Mouse (Mus musculus) kidney, adult 11 months (tissue): ENCODE results near the gene AB124611.
"Not testable (repeated sequence)": the region's sequence is repeated elsewhere in the genome, so short reads cannot be mapped to it uniquely, and the experiment has no call there.

Experiments used
- DNase-seq: peaks from one replicate; pipeline ENCODE4 v3.0.0; 2022

The AB124611 gene

DNA sequence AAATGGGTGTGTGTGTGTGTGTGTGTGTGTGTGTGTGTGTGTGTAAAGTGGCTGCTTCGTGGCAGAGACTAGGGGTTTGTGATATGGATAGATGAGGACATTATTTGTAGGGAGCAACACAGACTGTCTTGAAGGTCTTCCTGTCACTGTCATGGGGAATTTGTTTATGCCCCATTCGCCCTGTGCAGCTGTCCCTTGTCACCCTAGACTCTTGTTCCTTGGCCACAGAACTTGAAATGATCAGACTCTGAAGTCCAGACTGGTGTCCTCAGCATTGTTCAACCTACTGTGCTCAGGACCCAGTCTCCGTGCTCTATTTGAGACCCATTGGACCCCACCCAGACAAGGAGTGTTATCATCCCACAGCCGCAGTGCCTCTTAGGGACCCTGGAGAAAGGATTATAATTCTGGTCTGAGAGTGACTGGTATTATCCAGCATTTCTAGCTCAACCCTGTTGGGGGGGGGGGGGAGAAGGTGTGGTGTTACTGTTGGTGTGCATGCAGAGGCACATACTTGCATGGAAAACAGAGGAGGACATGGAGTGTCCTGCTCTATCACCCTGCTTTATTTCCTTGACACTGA, 39.1 kb downstream of the AB124611 start:
- no peak for DNase-seq

DNA sequence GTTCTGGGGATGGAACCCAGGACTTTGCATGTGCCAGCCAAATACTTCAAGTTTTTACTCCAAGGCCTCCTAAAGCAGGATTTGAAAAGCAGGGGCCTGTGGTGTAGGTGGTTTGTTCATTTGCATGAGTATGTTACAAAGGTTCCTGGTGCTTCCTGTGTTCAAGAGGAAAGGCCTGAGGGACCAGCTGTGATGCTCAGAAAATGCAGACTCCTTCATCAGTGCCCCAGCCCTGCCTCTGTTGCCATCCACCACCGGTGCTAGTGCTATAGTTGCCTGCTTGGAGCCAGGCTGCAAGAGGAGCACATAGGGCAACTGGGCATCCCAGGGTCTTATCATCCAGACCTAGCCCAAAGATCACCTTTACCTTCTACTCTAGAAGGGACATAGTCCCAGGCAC, 40.6 kb downstream of the AB124611 start:
- DNase-seq = no peak

DNA sequence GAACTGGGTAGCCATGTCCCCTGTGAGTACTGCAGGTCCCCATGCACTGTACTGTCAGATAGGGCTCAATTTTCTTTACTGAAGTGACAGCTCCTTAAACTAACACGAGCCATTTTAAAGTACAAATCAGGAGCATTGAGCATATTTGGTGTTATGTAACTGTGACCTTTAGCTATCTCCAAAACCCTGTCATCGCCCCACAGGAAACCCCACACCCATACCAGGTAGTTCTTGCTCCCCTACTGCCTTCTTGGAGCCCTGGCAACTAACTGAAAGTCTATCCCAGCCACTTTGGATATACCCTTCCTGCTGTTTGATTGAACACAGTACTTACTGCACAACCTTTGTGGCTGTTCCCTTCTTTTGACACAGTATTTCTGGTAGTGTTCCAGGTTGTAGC, 41.1 kb downstream of the AB124611 start:
- no peak for DNase-seq

DNA sequence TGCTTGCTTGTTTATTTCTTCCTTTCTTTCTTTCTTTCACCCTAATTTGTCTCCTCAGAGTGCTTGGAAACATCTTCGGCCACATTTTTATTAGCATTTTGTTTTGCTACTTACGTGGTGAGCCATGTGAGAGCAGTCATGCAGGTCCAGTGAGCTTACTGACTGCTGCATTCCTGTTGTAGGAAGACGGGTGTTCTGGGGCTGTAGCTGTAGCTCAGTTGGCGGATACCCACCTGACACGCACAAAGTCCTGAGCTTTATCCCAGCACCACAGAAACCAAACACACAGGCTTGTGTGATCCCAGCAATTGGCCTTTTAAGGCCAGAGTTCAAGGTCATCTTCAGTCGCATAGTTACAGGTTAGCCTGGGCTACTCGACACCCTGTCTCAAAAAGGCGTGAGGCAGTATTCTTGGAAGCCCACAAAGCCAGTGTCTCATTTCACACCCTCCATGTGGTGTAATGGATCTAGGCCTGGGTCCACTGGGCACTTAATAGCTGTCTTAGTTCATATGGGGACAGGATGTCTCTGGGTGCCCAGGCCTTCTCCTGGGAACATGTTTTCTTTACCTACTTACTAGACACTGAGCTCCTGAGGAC, 42.8 kb downstream of the AB124611 start:
- no peak for DNase-seq

DNA sequence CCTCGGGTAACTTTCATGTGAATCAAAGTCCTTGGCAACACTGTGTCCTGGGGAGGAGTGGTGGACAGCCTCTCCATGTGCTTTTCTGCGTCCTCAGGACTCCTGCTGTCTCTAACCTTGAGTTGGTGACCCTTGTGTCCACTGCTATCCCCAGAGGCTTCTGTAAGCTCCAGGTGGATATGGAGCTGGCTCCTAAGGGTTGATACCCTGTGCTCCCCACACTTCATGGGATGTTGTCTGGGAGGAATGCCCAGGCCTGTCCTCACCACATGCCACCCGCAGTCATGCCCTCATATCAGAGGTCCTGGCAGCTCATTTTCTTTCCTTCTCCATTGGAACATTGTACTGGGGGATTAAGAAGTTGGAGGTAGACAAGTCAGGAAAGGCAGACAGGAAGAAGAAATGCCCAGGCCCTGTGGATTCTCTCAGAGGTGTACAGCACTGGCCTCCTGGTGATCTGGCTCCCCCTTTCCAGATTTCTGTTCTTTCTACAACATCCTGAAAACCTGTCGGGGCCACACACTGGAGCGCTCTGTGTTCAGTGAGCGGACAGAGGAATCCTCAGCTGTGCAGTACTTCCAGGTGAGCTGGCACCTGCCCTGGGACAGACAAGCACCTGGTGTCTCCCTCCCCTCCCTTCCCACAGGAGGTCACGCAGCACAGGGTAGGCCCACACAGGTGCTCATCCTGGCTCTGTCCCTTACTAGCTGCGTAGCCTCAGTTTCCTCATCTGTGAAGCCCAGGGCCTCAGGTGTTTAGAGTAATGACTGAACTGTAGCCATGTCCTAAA, 48.2 kb downstream of the AB124611 start:
- no peak for DNase-seq

DNA sequence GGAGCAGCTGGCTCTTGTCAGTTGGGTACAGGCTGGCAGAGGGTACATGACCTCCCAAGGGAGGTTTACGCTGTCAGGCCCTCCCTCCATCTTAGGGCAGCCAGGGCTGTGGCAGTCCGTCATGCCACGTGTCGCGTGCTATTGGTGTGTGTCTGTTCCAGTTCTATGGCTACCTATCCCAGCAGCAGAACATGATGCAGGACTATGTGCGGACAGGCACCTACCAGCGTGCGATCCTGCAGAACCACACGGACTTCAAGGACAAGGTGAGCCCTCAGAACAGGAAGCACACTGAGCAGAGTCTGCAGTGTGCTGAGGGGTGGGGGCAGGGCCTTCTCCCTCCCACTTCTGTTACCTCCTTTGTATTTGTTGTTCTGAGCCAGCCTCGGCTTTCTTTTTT, 49.3 kb downstream of the AB124611 start:
- DNase-seq = no peak

DNA sequence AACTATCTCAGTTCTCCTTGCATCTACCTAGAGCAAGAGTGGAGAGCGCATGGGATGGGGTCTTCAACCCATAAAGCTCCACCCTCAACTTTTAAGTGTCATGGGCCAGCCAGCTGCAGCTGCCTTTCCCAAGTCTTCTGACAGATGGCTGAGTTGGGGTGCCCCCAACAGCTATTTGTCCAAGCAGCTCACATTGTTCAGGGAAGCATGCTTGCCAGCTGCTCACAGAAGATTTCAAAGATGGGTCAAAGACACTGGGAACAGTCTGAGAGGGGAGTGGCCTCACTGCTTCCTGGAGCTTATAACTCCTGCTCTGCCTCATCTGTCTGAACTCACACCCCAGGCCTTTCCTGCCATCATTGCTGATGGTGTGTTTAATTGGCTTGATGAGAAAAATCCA, 50.3 kb downstream of the AB124611 start:
- no peak for DNase-seq

DNA sequence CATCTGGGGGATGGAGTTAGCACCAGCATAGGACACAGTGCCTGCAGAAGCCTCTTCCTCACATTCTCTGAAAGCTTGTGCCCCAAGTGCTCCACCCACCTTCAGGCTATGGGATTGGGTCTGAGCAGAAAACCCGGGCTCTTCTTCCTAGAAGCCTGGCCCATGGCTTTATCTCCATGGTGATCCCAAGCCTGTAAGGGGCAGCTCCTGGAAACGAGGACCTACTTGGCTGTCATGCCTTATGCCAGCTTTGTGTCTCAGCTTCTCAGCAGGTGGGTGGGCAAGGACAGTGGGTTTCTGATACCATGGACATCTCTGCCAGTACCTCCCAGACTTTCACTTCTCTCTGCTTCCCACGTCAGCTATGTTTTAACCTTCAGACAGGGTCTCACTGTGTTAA, 52.2 kb downstream of the AB124611 start:
- DNase-seq = no peak

DNA sequence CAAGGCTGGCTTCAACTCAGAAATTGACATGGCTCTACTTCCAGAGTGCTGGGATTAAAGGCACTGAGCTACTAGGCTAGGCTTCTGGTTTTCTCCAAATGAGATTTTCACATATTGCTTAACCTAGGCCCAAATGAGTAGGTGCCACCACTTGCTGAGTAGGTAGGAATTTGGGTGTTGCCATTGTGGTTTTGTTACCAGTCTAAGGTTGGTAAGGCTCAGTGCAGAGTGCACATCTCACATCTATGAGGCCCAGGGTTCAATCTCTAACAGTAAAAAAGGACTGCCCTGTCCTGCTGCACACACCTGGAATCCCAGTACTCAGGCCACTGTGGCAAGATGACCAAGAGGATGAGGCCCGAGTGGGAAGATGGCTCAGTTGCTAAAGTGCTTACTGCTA, 59.4 kb downstream of the AB124611 start:
- no peak for DNase-seq

DNA sequence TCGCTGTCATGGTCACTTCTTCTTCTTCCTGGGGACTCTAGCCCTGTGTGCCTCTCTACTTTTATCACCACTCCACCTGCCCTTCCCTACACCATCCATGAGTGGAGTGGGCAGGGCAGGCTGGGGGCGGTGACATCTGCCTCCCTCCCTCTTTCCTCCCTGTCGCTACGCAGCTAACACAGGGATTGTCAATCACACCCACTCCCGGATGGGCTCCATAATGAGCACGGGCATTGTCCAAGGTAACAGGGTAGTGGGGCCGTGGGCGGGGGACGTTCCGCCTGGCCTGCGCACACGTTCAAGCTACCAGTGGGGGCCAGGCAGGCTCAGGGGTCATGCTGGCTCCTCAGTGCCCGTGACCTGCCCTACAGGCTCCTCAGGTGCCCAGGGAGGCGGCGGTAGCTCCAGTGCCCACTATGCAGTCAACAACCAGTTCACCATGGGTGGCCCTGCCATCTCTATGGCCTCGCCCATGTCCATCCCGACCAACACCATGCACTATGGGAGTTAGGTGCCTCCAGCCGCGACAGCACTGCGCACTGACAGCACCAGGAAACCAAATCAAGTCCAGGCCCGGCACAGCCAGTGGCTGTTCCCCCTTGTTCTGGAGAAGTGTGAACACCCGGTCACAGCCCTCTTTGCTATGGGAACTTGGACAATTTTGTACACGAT, 61.8 kb downstream of the AB124611 start:
- DNase-seq = no peak

DNA sequence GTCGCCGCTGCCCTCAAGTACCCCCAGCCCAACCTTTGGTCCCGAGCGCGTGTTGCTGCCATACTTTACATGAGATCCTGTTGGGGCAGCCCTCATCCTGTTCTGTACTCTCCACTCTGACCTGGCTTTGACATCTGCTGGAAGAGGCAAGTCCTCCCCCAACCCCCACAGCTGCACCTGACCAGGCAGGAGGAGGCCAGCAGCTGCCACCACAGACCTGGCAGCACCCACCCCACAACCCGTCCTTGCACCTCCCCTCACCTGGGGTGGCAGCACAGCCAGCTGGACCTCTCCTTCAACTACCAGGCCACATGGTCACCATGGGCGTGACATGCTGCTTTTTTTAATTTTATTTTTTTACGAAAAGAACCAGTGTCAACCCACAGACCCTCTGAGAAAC, 62.4 kb downstream of the AB124611 start:
- DNase-seq = no peak

DNA sequence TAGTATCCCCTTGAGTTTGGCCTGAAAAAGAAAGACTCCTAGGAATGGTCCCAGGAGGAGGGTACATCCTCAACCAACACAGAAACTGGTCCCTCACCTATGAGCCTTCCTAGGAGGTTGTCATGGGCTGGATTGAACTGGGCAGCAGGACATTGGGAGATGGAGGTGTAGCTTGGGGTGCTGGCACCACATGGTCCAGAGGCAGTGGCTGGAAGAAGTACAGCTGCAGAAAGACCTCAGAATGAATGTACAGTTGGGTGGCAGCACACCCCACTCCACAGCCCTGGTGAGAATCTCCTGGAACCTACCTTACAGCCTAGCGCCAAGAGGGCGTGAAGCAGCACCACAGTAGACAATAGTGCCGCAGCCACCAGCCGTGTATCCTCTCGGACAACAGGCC, 63.6 kb downstream of the AB124611 start:
- no peak for DNase-seq

DNA sequence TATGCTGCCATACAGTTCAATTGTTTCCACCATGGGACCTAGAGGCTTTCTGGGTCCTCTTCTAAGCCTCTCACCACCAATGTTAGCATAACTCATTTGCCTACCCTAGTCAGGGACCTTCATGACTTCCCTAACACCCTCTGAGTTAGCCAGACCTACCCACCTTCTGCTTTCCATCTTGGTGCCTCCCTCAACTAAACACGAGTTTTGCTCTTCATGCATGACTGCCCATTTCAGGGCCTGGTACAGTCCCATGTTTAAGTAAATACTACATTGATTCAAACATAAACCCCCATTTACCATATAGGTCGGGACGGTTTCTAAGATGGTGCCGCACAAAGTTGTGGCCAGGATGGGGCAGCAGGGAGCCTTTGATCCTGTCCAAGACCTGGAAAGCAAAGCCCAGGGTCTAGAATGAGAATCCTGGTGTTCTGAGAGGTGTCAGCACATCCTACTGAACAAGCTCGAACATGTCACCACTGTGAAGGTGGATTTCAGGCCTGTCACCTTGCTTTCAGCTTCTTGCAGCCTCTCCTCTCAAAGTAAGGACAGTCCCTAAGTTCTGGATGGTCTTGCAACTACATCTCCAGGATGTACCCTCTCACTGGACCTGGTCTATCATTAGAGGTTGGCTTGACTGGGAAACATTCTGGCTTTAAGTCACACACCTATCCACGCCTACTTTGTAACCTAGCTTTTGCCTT, 65.3 kb downstream of the AB124611 start:
- DNase-seq = no peak

DNA sequence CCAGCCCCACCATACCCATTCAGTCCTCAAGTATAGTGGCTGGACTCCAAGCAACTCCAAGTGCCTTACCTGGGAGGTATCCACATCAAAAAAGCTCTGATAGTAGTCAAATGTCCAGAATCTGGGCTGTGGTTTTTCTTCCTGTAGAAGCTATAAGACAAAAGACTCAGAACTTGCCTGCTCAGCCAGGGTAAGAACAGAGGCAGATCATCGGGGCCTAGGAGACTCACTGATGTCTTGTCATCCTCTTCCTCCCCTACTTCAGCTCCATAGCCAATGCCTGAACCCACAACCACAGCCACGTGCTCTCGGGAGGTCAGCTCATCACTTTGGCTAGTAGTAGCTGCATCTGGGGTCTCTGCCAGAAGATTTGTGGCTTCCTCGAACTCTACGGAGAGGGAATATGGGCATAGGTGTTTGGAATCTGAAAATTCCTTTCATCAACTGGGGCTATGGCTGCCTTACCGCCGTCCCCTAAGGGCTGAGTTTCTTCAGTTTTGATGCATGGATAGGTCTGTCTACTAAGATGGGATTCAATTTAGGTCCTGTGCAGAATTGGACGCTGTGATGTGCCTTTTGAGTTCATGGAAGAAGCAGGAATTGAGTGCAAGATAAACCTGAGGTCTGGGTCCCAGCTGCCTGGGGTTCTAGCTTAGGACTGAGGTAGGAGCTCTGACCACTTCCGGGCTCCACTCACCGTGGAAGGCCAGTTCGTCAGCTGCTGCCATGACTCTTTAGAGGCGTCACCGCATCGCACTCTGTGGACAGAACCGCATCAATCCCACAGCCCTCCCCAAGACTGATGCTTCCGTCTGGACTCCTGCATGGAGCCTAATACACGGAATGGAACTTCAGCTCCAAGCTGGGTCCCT, 66.1 kb downstream of the AB124611 start:
- no peak for DNase-seq

DNA sequence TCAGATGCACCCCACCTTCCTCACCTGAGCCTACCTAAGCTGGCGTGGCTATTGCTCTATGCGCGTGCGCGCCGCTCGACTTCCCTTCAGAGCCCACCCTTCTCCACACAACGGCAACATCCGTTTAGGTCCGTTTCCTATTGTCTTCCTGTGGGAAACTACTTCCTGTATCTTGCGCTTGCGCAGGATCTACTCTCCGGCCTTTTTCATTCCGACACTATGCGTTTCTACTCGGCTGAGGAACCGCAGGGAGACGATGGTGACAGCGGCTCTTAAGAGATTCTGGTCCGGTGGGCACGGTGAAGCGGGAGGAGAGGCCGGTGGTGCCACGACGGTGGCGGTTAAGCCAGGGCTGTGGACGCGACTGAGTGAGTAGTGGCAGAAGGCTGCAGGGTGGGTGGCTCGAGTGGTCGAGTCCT, 66.7 kb downstream of the AB124611 start, which contains the start of the genes Timm29 and Yipf2:
Gene Timm29 (plus strand): TSS at position 20 of the 419 bp plus-strand sequence.
Gene Yipf2 (minus strand): TSS at position 126 of the 419 bp plus-strand sequence.
- DNase-seq = peak; percentile 91

DNA sequence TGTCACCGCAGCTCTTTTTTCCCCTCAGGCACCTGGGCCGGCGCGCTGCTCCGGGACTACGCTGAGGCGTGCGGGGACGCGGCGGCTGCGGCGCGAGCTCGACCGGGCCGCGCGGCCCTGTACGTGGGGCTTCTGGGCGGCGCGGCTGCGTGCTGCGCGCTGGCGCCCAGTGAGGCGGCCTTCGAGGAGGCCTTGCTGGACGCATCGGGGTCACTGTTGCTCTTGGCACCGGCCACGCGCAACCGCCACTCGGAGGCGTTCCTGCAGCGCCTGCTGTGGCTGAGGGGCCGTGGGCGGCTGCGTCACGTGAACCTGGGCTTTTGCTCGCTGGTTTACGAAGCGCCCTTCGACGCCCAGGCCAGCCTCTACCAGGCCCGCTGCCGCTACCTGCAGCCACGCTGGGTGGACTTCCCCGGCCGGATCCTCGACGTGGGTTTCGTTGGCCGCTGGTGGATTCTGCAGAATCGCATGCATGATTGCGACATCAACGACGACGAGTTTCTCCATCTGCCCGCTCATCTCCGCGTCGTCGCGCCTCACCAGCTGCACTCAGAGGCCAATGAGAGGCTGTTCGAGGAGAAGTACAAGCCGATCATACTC, 67.2 kb downstream of the AB124611 start:
- peak; percentile 42 for DNase-seq

DNA sequence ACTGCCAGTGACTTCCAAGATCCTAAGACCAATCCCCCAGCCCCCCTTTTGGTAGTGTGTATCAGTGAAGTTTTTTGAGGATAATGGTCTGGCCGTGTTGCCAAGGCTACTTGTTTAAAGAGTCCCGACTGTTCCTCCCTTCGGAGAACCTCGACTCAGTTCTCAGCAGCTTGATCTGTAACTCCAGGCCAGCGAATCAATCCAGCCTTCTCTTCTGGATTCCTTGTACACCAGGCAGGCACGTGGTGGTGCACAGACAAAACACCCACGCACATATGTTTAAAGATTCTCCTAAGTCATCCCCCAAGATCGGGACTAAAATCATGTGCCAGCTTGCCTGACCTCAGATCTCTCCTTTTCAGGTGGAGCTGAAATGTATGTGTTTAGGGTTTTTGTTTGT, 68.4 kb downstream of the AB124611 start:
- DNase-seq = not testable (repeated sequence)

DNA sequence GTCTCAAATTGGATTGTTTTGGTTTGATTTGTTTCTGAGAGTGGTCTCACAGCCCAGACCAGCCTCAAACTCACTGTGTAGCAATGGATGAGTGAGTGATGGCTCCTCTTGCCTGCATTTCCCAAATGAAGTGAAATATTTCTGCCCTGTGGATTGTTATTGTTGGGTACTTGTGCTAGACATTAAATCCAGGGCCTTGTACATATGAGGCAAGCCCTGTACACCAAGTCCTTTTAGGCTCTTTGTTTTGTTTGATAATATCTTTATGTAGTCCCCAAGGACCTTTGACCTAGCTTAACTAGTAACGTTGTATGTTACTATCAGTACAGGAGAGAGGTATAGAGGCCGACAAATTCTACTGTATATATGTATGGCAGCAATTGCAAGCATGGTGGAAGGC, 68.9 kb downstream of the AB124611 start:
- DNase-seq = no peak
